Mouse (Mus musculus): ENCODE data around the gene Cidec.

DNA sequence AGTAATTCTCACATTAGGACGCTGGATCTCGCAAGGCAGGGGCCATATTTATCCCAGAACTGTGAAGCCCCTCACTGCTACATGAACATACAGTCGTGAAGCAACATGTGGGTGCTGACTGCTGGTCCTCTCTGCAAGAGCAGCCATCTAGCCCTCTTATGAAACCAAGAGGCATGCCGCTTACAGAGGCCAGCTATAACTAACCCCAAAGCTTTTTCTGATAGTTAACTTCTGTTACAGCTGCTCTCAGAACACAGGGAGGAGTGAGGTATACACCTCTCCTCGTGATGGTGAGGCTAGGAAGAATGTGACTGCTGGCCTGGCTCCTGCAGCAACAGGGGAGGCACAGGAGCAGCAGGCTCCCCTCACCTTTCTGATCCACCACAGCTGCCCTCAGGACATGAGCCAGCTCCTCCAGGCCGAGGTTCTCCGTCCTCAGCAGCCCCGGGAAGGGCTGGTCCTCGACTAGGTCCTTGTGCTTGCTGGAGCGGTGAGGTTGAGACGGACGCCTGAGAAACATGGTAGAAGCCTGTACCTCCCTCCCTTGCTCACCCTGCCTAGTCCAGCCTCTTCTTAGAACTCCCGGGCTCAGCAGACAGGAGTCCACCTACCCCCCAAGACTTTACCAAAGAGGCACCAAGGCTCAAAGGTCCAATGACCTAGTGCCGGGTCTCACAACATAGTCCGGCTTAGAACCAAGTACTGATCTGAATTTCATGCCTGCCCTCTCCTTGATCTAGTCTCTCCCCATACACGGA is 16.9 kb downstream of the Cidec start:
- TF ChIP-seq GATA1 (IDR thresholded peaks at IDR 0.05; ENCODE audit: low read length) (no peak), TAL1 (IDR thresholded peaks at IDR 0.05; ENCODE audit: low read length) (no peak)

Data from erythroblast, embryonic 14.5 days (primary cell).